Mouse (Mus musculus) lung, adult 18-20 months (tissue): ENCODE results near the gene Neu1.
"Not testable (repeated sequence)": the region's sequence is repeated elsewhere in the genome, so short reads cannot be mapped to it uniquely, and the experiment has no call there.

ENCODE experiments used
- DNase-seq, 2 experiments: peaks; one replicate each; pipeline ENCODE4 v3.0.0; 2022; ENCODE audit warnings: mixed read lengths in 2 of 2

Neu1 gene

GRCm38 (mm10) chr17:34931061-34931734 lies at the start of gene Neu1:
Neu1 (plus strand) TSS chr17:34931253.
- DNase-seq, result peak; percentile 99

GRCm38 (mm10) chr17:34881683-34882310 lies 49.3 kb upstream of the Neu1 start, which contains the start of gene Gm20547:
Gm20547 (minus strand) TSS chr17:34882042.
- no peak for DNase-seq

- DNase-seq, result no peak
Measured at GRCm38 (mm10) chr17:34883332-34883731, 47.7 kb upstream of the Neu1 start.

GRCm38 (mm10) chr17:34884704-34885103 lies 46.3 kb upstream of the Neu1 start:
- no peak for DNase-seq

GRCm38 (mm10) chr17:34885615-34886014 lies 45.4 kb upstream of the Neu1 start:
- no peak for DNase-seq

- no peak for DNase-seq
Measured at GRCm38 (mm10) chr17:34887942-34888341, 43.1 kb upstream of the Neu1 start.

GRCm38 (mm10) chr17:34890074-34890743 lies 40.8 kb upstream of the Neu1 start:
- DNase-seq, result no peak

GRCm38 (mm10) chr17:34891377-34891776 lies 39.7 kb upstream of the Neu1 start:
- DNase-seq, result no peak

- DNase-seq, result no peak
Measured at GRCm38 (mm10) chr17:34893072-34893824, 37.8 kb upstream of the Neu1 start.

GRCm38 (mm10) chr17:34894074-34894597 lies 36.9 kb upstream of the Neu1 start:
- peak; percentile 94 to 95 for DNase-seq

GRCm38 (mm10) chr17:34894801-34895530 lies 36.1 kb upstream of the Neu1 start:
- DNase-seq, result peak; percentile 48 to 53

GRCm38 (mm10) chr17:34895724-34896123 lies 35.3 kb upstream of the Neu1 start:
- DNase-seq, result no peak

GRCm38 (mm10) chr17:34896366-34896765 lies 34.7 kb upstream of the Neu1 start:
- no peak for DNase-seq

GRCm38 (mm10) chr17:34897373-34898159 lies 33.5 kb upstream of the Neu1 start:
- DNase-seq, result peak in 1 of 2 experiments; percentile 68

- DNase-seq, result peak; percentile 74 to 80
Measured at GRCm38 (mm10) chr17:34898160-34898586, 32.9 kb upstream of the Neu1 start, which contains the start of the genes C2 and Ehmt2. C2 (minus strand) TSS chr17:34898265. Ehmt2 (plus strand) TSS chr17:34898469.

GRCm38 (mm10) chr17:34898706-34899052 lies 32.4 kb upstream of the Neu1 start:
- no peak for DNase-seq

- DNase-seq, result peak; percentile 31 to 46
Measured at GRCm38 (mm10) chr17:34899053-34899889, 31.8 kb upstream of the Neu1 start.

GRCm38 (mm10) chr17:34899890-34900243 lies 31.2 kb upstream of the Neu1 start:
- peak in 1 of 2 experiments; percentile 42 for DNase-seq

- not testable (repeated sequence) for DNase-seq
Measured at GRCm38 (mm10) chr17:34900826-34901225, 30.2 kb upstream of the Neu1 start.

- DNase-seq, result not testable (repeated sequence)
Measured at GRCm38 (mm10) chr17:34901948-34902347, 29.1 kb upstream of the Neu1 start.
